Mouse (Mus musculus) B cell, adult (primary cell): ENCODE data around the gene Gm7682. TPM values are rescaled to one million over a fixed set of nuclear protein-coding genes. Genes with fewer than 3 reads are reported as not detected.

Source experiments
- total RNA-seq: library from RNA; stranded (reverse); gene quantifications from 4 replicates; pipeline ENCODE4 v1.2.4, GENCODE M21; 2023; ENCODE audit not compliant: inconsistent age

The Gm7682 gene
- total RNA-seq, result not detected in 4 replicates

DNA sequence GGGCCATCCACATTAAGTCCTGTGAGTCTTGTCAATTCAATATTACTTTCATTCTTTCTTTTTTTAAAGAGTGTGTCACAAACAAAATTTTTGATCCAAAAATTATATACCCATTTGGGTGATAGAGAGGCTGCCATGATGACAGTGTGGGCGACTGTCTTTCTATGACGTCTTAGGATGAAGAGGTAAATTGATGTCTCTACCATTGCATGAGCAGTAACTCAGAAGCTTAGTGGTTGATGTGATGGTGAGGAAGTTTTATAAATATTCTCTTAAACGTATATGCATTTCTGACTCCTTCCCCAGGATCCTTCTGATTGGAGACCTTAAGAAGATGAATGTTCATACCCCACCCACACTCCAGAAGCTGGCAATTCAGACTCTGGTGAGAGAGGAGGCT, at the start of gene Gm7682:
TSS of gene Gm7682 (plus strand) at position 301 of the 400 bp plus-strand sequence.

Other genes starting within 250 kb of the Gm7682 start
- not detected in 4 replicates for gene Gm3106, start 227.8 kb upstream of the Gm7682 start, total RNA-seq
- not detected in 4 replicates for gene A430089I19Rik, start 139.0 kb upstream of the Gm7682 start, total RNA-seq
- not detected in 4 replicates for gene Gm6502, start 131.3 kb upstream of the Gm7682 start, total RNA-seq
- gene AA792892, start 106.0 kb upstream of the Gm7682 start, total RNA-seq, result 0.26 to 0.42 TPM in 2 of 4 replicates, not detected in the others
- gene Gm3139, start 80.5 kb downstream of the Gm7682 start, total RNA-seq, result not detected in 4 replicates
- gene Gm3147, start 170.6 kb downstream of the Gm7682 start, total RNA-seq, result not detected in 4 replicates
- not detected in 4 replicates for gene Gm6509, start 178.2 kb downstream of the Gm7682 start, total RNA-seq
- not detected in 4 replicates for gene Gm6205, start 202.6 kb downstream of the Gm7682 start, total RNA-seq